Mouse (Mus musculus) spleen, postnatal 14 days (tissue): Measurements from ENCODE around the gene Cntn3.

Experiments
- DNase-seq, 2 experiments: peaks; one replicate each; pipeline ENCODE4 v3.0.0; 2021 to 2022; ENCODE audit warnings: low spot score in 2 of 2

The Cntn3 gene

GRCm38 (mm10) chr6:102478320-102479080 lies 94.4 kb downstream of the Cntn3 start:
- DNase-seq, result no peak

GRCm38 (mm10) chr6:102438353-102438752 lies 134.5 kb downstream of the Cntn3 start:
- no peak for DNase-seq

GRCm38 (mm10) chr6:102427549-102427948 lies 145.4 kb downstream of the Cntn3 start:
- DNase-seq, result no peak

GRCm38 (mm10) chr6:102421781-102422180 lies 151.1 kb downstream of the Cntn3 start:
- DNase-seq, result no peak

GRCm38 (mm10) chr6:102388590-102388989 lies 184.3 kb downstream of the Cntn3 start:
- DNase-seq, result no peak

- DNase-seq, result no peak
These were observed 200.8 kb downstream of the Cntn3 start for GRCm38 (mm10) chr6:102372112-102372511.

GRCm38 (mm10) chr6:102363880-102364279 lies 209.0 kb downstream of the Cntn3 start:
- no peak for DNase-seq

GRCm38 (mm10) chr6:102363291-102363832 lies 209.5 kb downstream of the Cntn3 start:
- no peak for DNase-seq

GRCm38 (mm10) chr6:102332144-102332543 lies 240.8 kb downstream of the Cntn3 start:
- no peak for DNase-seq

- no peak for DNase-seq
These were observed 246.2 kb downstream of the Cntn3 start for GRCm38 (mm10) chr6:102326711-102327110.

- DNase-seq, result no peak
These were observed 250.2 kb downstream of the Cntn3 start for GRCm38 (mm10) chr6:102322614-102323284.

- DNase-seq, result no peak
These were observed 253.1 kb downstream of the Cntn3 start for GRCm38 (mm10) chr6:102319755-102320154.

- DNase-seq, result no peak
These were observed 290.0 kb downstream of the Cntn3 start for GRCm38 (mm10) chr6:102282889-102283288.

- no peak for DNase-seq
These were observed 341.9 kb downstream of the Cntn3 start for GRCm38 (mm10) chr6:102231015-102231414.

- no peak for DNase-seq
These were observed 386.6 kb downstream of the Cntn3 start for GRCm38 (mm10) chr6:102186316-102186715.

- DNase-seq, result no peak
These were observed 402.0 kb downstream of the Cntn3 start for GRCm38 (mm10) chr6:102170913-102171312.

GRCm38 (mm10) chr6:102161186-102161585 lies 411.7 kb downstream of the Cntn3 start:
- DNase-seq, result no peak

- DNase-seq, result no peak
These were observed 451.2 kb downstream of the Cntn3 start for GRCm38 (mm10) chr6:102121676-102122075.

GRCm38 (mm10) chr6:102120003-102120402 lies 452.9 kb downstream of the Cntn3 start:
- DNase-seq, result no peak

GRCm38 (mm10) chr6:102113629-102114028 lies 459.3 kb downstream of the Cntn3 start:
- DNase-seq, result no peak
